Mouse (Mus musculus) layer of hippocampus, postnatal 25 days (tissue): ENCODE data around the gene Gm28308. TPM values are rescaled to one million over a fixed set of nuclear protein-coding genes. Genes with fewer than 3 reads are reported as not detected.

Experiments used
- DNase-seq, 2 experiments: peaks; one replicate each; pipeline ENCODE4 v3.0.0; 2022; ENCODE audit warnings: mixed read lengths in 2 of 2, low spot score in 1 of 2; ENCODE audit errors: extremely low spot score in 1 of 2
- total RNA-seq, 2 experiments: library from RNA; stranded (reverse); gene quantifications; 2 replicates each; pipeline ENCODE4 v1.2.3; 2021

The Gm28308 gene
- total RNA-seq, 2 experiments from 2014 or later: not detected

- DNase-seq: no peak
These were observed 34.9 kb upstream of the Gm28308 start for GRCm38 (mm10) chr6:52247766-52248637.

GRCm38 (mm10) chr6:52246916-52247315 is 33.8 kb upstream of the Gm28308 start:
- DNase-seq: no peak

- DNase-seq: no peak
These were observed 33.3 kb upstream of the Gm28308 start for GRCm38 (mm10) chr6:52246403-52246803.

- DNase-seq: no peak
These were observed 32.6 kb upstream of the Gm28308 start, which contains the start of gene Hoxa11 for GRCm38 (mm10) chr6:52245757-52246142. Gene Hoxa11, minus strand, starts transcription at chr6:52245810.

GRCm38 (mm10) chr6:52245040-52245756 is 32.1 kb upstream of the Gm28308 start:
- no peak for DNase-seq

GRCm38 (mm10) chr6:52244471-52245039 is 31.4 kb upstream of the Gm28308 start:
- DNase-seq: no peak

GRCm38 (mm10) chr6:52243681-52244121 is 30.6 kb upstream of the Gm28308 start:
- DNase-seq: no peak

- DNase-seq: no peak
These were observed 29.7 kb upstream of the Gm28308 start for GRCm38 (mm10) chr6:52242801-52243332.

GRCm38 (mm10) chr6:52241001-52241621 is 28.0 kb upstream of the Gm28308 start:
- DNase-seq: no peak

GRCm38 (mm10) chr6:52240389-52241000 is 27.4 kb upstream of the Gm28308 start, which contains the start of gene Hoxa10:
Gene Hoxa10, minus strand, starts transcription at chr6:52240854.
- DNase-seq: peak in 1 of 2 experiments; percentile 50

GRCm38 (mm10) chr6:52239625-52240388 is 26.7 kb upstream of the Gm28308 start:
- no peak for DNase-seq

- DNase-seq: no peak
These were observed 25.8 kb upstream of the Gm28308 start for GRCm38 (mm10) chr6:52238976-52239375.

- DNase-seq: no peak
These were observed 25.0 kb upstream of the Gm28308 start for GRCm38 (mm10) chr6:52238155-52238545.

GRCm38 (mm10) chr6:52237346-52238154 is 24.4 kb upstream of the Gm28308 start:
- no peak for DNase-seq

- no peak for DNase-seq
These were observed 23.7 kb upstream of the Gm28308 start for GRCm38 (mm10) chr6:52236806-52237205.

- no peak for DNase-seq
These were observed 22.7 kb upstream of the Gm28308 start for GRCm38 (mm10) chr6:52235866-52236265.

GRCm38 (mm10) chr6:52235267-52235666 is 22.1 kb upstream of the Gm28308 start:
- DNase-seq: no peak

- DNase-seq: no peak
These were observed 21.4 kb upstream of the Gm28308 start for GRCm38 (mm10) chr6:52234428-52235140.
